Mouse (Mus musculus): ENCODE measurements around the gene Ccdc177. TPM values are rescaled to one million over a fixed set of nuclear protein-coding genes. Genes with fewer than 3 reads are reported as not detected.

Gene Ccdc177
- polyA plus RNA-seq, 1 experiment, result 4.9 TPM

GRCm38 (mm10) chr12:80728814-80729213, 31.7 kb downstream of the Ccdc177 start:
- Histone ChIP-seq H3K27me3 (ENCODE audit: control insufficient read depth, insufficient read depth, low read length) (no peaks in the 10 kb centered on the region), H3K4me1 (ENCODE audit: control insufficient read depth, insufficient read depth, low read length) (no peaks in the 10 kb centered on the region), H3K27ac (ENCODE audit: insufficient read depth, low read length) (no peak overlapping the region), H3K4me3 (replicated peaks; ENCODE audit: insufficient read depth, low read depth, low read length) (no peak overlapping the region)
- 65% methylated on average over 2 of the region's 2 CpGs for WGBS
- TF ChIP-seq POLR2A (IDR thresholded peaks at IDR 0.05; ENCODE audit: borderline replicate concordance, insufficient read depth, low read length), result no peak
- peak; percentile 37; the same call in 1 of the 2 replicates for TF ChIP-seq CTCF (IDR thresholded peaks at IDR 0.05; ENCODE audit: borderline replicate concordance, insufficient read depth, low read depth, low read length)
- no peak for DNase-seq

- no peak for TF ChIP-seq CTCF (IDR thresholded peaks at IDR 0.05; ENCODE audit: borderline replicate concordance, insufficient read depth, low read depth, low read length)
- no peak for TF ChIP-seq POLR2A (IDR thresholded peaks at IDR 0.05; ENCODE audit: borderline replicate concordance, insufficient read depth, low read length)
- H3K4me1 ChIP-seq (ENCODE audit: control insufficient read depth, insufficient read depth, low read length), result no peaks in the 10 kb centered on the region
- DNase-seq, result no peak
- no peaks in the 10 kb centered on the region for H3K27me3 ChIP-seq (ENCODE audit: control insufficient read depth, insufficient read depth, low read length)
- no peak overlapping the region for H3K4me3 ChIP-seq (replicated peaks; ENCODE audit: insufficient read depth, low read depth, low read length)
- no peak overlapping the region for H3K27ac ChIP-seq (ENCODE audit: insufficient read depth, low read length)
- 21% methylated on average over 1 of the region's 1 CpGs for WGBS
Observed at GRCm38 (mm10) chr12:80728207-80728606, 32.3 kb downstream of the Ccdc177 start.

GRCm38 (mm10) chr12:80724853-80725559, 35.5 kb downstream of the Ccdc177 start:
- Histone ChIP-seq H3K27me3 (ENCODE audit: control insufficient read depth, insufficient read depth, low read length) (no peaks in the 10 kb centered on the region), H3K4me1 (ENCODE audit: control insufficient read depth, insufficient read depth, low read length) (no peaks in the 10 kb centered on the region), H3K27ac (ENCODE audit: insufficient read depth, low read length) (no peak overlapping the region), H3K4me3 (replicated peaks; ENCODE audit: insufficient read depth, low read depth, low read length) (no peak overlapping the region)
- 29% methylated on average over 10 of the region's 10 CpGs for WGBS
- peak; percentile 70 to 85 for DNase-seq
- TF ChIP-seq POLR2A (IDR thresholded peaks at IDR 0.05; ENCODE audit: borderline replicate concordance, insufficient read depth, low read length) (no peak), CTCF (IDR thresholded peaks at IDR 0.05; ENCODE audit: borderline replicate concordance, insufficient read depth, low read depth, low read length) (peak; percentile 88)

- H3K27ac ChIP-seq (ENCODE audit: insufficient read depth, low read length), result no peak overlapping the region
- no peaks in the 10 kb centered on the region for H3K4me1 ChIP-seq (ENCODE audit: control insufficient read depth, insufficient read depth, low read length)
- WGBS, result 89% methylated on average over 15 of the region's 15 CpGs
- H3K27me3 ChIP-seq (ENCODE audit: control insufficient read depth, insufficient read depth, low read length), result no peaks in the 10 kb centered on the region
- TF ChIP-seq CTCF (IDR thresholded peaks at IDR 0.05; ENCODE audit: borderline replicate concordance, insufficient read depth, low read depth, low read length) (no peak), POLR2A (IDR thresholded peaks at IDR 0.05; ENCODE audit: borderline replicate concordance, insufficient read depth, low read length) (no peak)
- no peak for DNase-seq
- no peak overlapping the region for H3K4me3 ChIP-seq (replicated peaks; ENCODE audit: insufficient read depth, low read depth, low read length)
Observed at GRCm38 (mm10) chr12:80721458-80721857, 39.0 kb downstream of the Ccdc177 start.

GRCm38 (mm10) chr12:80720507-80720906, 40.0 kb downstream of the Ccdc177 start:
- Histone ChIP-seq H3K4me1 (ENCODE audit: control insufficient read depth, insufficient read depth, low read length) (no peaks in the 10 kb centered on the region), H3K27ac (ENCODE audit: insufficient read depth, low read length) (no peak overlapping the region), H3K27me3 (ENCODE audit: control insufficient read depth, insufficient read depth, low read length) (no peaks in the 10 kb centered on the region), H3K4me3 (replicated peaks; ENCODE audit: insufficient read depth, low read depth, low read length) (no peak overlapping the region)
- WGBS, result 21% methylated on average over 12 of the region's 12 CpGs
- TF ChIP-seq POLR2A (IDR thresholded peaks at IDR 0.05; ENCODE audit: borderline replicate concordance, insufficient read depth, low read length) (no peak), CTCF (IDR thresholded peaks at IDR 0.05; ENCODE audit: borderline replicate concordance, insufficient read depth, low read depth, low read length) (no peak)
- no peak for DNase-seq

- TF ChIP-seq POLR2A (IDR thresholded peaks at IDR 0.05; ENCODE audit: borderline replicate concordance, insufficient read depth, low read length) (no peak), CTCF (IDR thresholded peaks at IDR 0.05; ENCODE audit: borderline replicate concordance, insufficient read depth, low read depth, low read length) (no peak)
- no peaks in the 10 kb centered on the region for H3K27me3 ChIP-seq (ENCODE audit: control insufficient read depth, insufficient read depth, low read length)
- WGBS, result 64% methylated on average over 2 of the region's 2 CpGs
- no peaks in the 10 kb centered on the region for H3K4me1 ChIP-seq (ENCODE audit: control insufficient read depth, insufficient read depth, low read length)
- no peak overlapping the region for H3K4me3 ChIP-seq (replicated peaks; ENCODE audit: insufficient read depth, low read depth, low read length)
- no peak for DNase-seq
- H3K27ac ChIP-seq (ENCODE audit: insufficient read depth, low read length), result no peak overlapping the region
Observed at GRCm38 (mm10) chr12:80719141-80719540, 41.3 kb downstream of the Ccdc177 start.

GRCm38 (mm10) chr12:80715915-80716314, 44.6 kb downstream of the Ccdc177 start:
- TF ChIP-seq CTCF (IDR thresholded peaks at IDR 0.05; ENCODE audit: borderline replicate concordance, insufficient read depth, low read depth, low read length), result no peak
- TF ChIP-seq POLR2A (IDR thresholded peaks at IDR 0.05; ENCODE audit: borderline replicate concordance, insufficient read depth, low read length), result no peak
- WGBS, result 88% methylated on average over 6 of the region's 6 CpGs

GRCm38 (mm10) chr12:80706915-80707604, 53.4 kb downstream of the Ccdc177 start:
- Histone ChIP-seq H3K4me3 (replicated peaks; ENCODE audit: insufficient read depth, low read depth, low read length) (no peak overlapping the region), H3K27me3 (ENCODE audit: control insufficient read depth, insufficient read depth, low read length) (no peaks in the 10 kb centered on the region), H3K4me1 (ENCODE audit: control insufficient read depth, insufficient read depth, low read length) (peaks cover 25% of the 10 kb centered on the region), H3K27ac (ENCODE audit: insufficient read depth, low read length) (no peak overlapping the region)
- 5% methylated on average over 6 of the region's 6 CpGs for WGBS
- DNase-seq, result peak; percentile 55 to 63
- TF ChIP-seq POLR2A (IDR thresholded peaks at IDR 0.05; ENCODE audit: borderline replicate concordance, insufficient read depth, low read length), result no peak
- TF ChIP-seq CTCF (IDR thresholded peaks at IDR 0.05; ENCODE audit: borderline replicate concordance, insufficient read depth, low read depth, low read length), result no peak

More at GRCm38 (mm10) chr12:80715915-80716314, 44.6 kb downstream of the Ccdc177 start:
- H3K4me3 ChIP-seq (replicated peaks; ENCODE audit: insufficient read depth, low read depth, low read length), result no peak overlapping the region
- no peak overlapping the region for H3K27ac ChIP-seq (ENCODE audit: insufficient read depth, low read length)
- no peak for DNase-seq
- H3K4me1 ChIP-seq (ENCODE audit: control insufficient read depth, insufficient read depth, low read length), result no peaks in the 10 kb centered on the region
- H3K27me3 ChIP-seq (ENCODE audit: control insufficient read depth, insufficient read depth, low read length), result no peaks in the 10 kb centered on the region
